Mouse (Mus musculus): ENCODE results near the gene Ptprf. TPM values are rescaled to one million over a fixed set of nuclear protein-coding genes. Genes with fewer than 3 reads are reported as not detected.

Ptprf gene
- total and polyA plus RNA-seq, 2 experiments from 2014 or later = 45.0 to 120 TPM

- Histone ChIP-seq H3K27ac (ENCODE audit: low read depth, low read length) (no peak overlapping the region), H3K4me3 (ENCODE audit: low read depth, low read length) (no peak overlapping the region), H3K9me3 (ENCODE audit: low read length) (no peaks in the 10 kb centered on the region), H3K36me3 (ENCODE audit: insufficient read depth) (peaks cover 61% of the 10 kb centered on the region), H3K4me1 (ENCODE audit: insufficient read depth) (no peaks in the 10 kb centered on the region), H3K4me2 (ENCODE audit: low read depth) (no peak overlapping the region), H3K27me3 (ENCODE audit: insufficient read depth, low read length) (no peaks in the 10 kb centered on the region), H3K9ac (no peak overlapping the region)
- 82% methylated on average over 14 of the region's 14 CpGs for WGBS
- no peak for DNase-seq
- no peak for ATAC-seq
- no peak for TF ChIP-seq CTCF (IDR thresholded peaks at IDR 0.05; ENCODE audit: low read depth)
Observed at GRCm38 (mm10) chr4:118245847-118246246, 45.4 kb downstream of the Ptprf start.

- Histone ChIP-seq H3K9me3 (ENCODE audit: low read length) (no peaks in the 10 kb centered on the region), H3K9ac (no peak overlapping the region), H3K36me3 (ENCODE audit: insufficient read depth) (peaks cover 53% of the 10 kb centered on the region), H3K4me2 (ENCODE audit: low read depth) (no peak overlapping the region), H3K4me3 (ENCODE audit: low read depth, low read length) (no peak overlapping the region), H3K4me1 (ENCODE audit: insufficient read depth) (no peaks in the 10 kb centered on the region), H3K27me3 (ENCODE audit: insufficient read depth, low read length) (no peaks in the 10 kb centered on the region), H3K27ac (ENCODE audit: low read depth, low read length) (no peak overlapping the region)
- ATAC-seq (peak; percentile 10; the same call in 1 of the 2 replicates), DNase-seq (no peak)
- WGBS = 50% methylated on average over 7 of the region's 7 CpGs
- no peak for TF ChIP-seq CTCF (IDR thresholded peaks at IDR 0.05; ENCODE audit: low read depth)
Observed at GRCm38 (mm10) chr4:118243791-118244190, 47.4 kb downstream of the Ptprf start.

- DNase-seq = no peak
- Histone ChIP-seq H3K27me3 (ENCODE audit: insufficient read depth, low read length) (no peaks in the 10 kb centered on the region), H3K4me3 (ENCODE audit: low read depth, low read length) (no peak overlapping the region), H3K4me2 (ENCODE audit: low read depth) (no peak overlapping the region), H3K27ac (ENCODE audit: low read depth, low read length) (no peak overlapping the region), H3K36me3 (ENCODE audit: insufficient read depth) (peaks cover 50% of the 10 kb centered on the region), H3K9me3 (ENCODE audit: low read length) (no peaks in the 10 kb centered on the region), H3K9ac (no peak overlapping the region), H3K4me1 (ENCODE audit: insufficient read depth) (no peaks in the 10 kb centered on the region)
- WGBS = 56% methylated on average over 11 of the region's 11 CpGs
- TF ChIP-seq CTCF (IDR thresholded peaks at IDR 0.05; ENCODE audit: low read depth) = no peak
- ATAC-seq = peak; percentile 57
Observed at GRCm38 (mm10) chr4:118243298-118243697, 47.9 kb downstream of the Ptprf start.

- WGBS = 92% methylated on average over 16 of the region's 16 CpGs
- Histone ChIP-seq H3K27me3 (ENCODE audit: insufficient read depth, low read length) (no peaks in the 10 kb centered on the region), H3K4me3 (ENCODE audit: low read depth, low read length) (no peak overlapping the region), H3K27ac (ENCODE audit: low read depth, low read length) (no peak overlapping the region), H3K9ac (no peak overlapping the region), H3K9me3 (ENCODE audit: low read length) (no peaks in the 10 kb centered on the region), H3K36me3 (ENCODE audit: insufficient read depth) (peaks cover 46% of the 10 kb centered on the region), H3K4me2 (ENCODE audit: low read depth) (no peak overlapping the region), H3K4me1 (ENCODE audit: insufficient read depth) (no peaks in the 10 kb centered on the region)
- DNase-seq (no peak), ATAC-seq (no peak)
- no peak for TF ChIP-seq CTCF (IDR thresholded peaks at IDR 0.05; ENCODE audit: low read depth)
Observed at GRCm38 (mm10) chr4:118239960-118240689, 51.1 kb downstream of the Ptprf start.

GRCm38 (mm10) chr4:118238666-118239065, 52.5 kb downstream of the Ptprf start:
- Histone ChIP-seq H3K27me3 (ENCODE audit: insufficient read depth, low read length) (no peaks in the 10 kb centered on the region), H3K36me3 (ENCODE audit: insufficient read depth) (peaks cover 48% of the 10 kb centered on the region), H3K4me3 (ENCODE audit: low read depth, low read length) (no peak overlapping the region), H3K9me3 (ENCODE audit: low read length) (no peaks in the 10 kb centered on the region), H3K9ac (no peak overlapping the region), H3K4me1 (ENCODE audit: insufficient read depth) (no peaks in the 10 kb centered on the region), H3K4me2 (ENCODE audit: low read depth) (no peak overlapping the region), H3K27ac (ENCODE audit: low read depth, low read length) (no peak overlapping the region)
- TF ChIP-seq CTCF (IDR thresholded peaks at IDR 0.05; ENCODE audit: low read depth) = no peak
- DNase-seq = no peak
- 93% methylated on average over 6 of the region's 6 CpGs for WGBS
- no peak for ATAC-seq

- H3K27ac ChIP-seq (ENCODE audit: low read depth, low read length) = no peak overlapping the region
- no peaks in the 10 kb centered on the region for H3K9me3 ChIP-seq (ENCODE audit: low read length)
- peaks cover 53% of the 10 kb centered on the region for H3K36me3 ChIP-seq (ENCODE audit: insufficient read depth)
- no peak overlapping the region for H3K9ac ChIP-seq
- no peak for TF ChIP-seq CTCF (IDR thresholded peaks at IDR 0.05; ENCODE audit: low read depth)
- no peak for ATAC-seq
- no peak overlapping the region for H3K4me3 ChIP-seq (ENCODE audit: low read depth, low read length)
- 52% methylated on average over 9 of the region's 9 CpGs for WGBS
- H3K27me3 ChIP-seq (ENCODE audit: insufficient read depth, low read length) = no peaks in the 10 kb centered on the region
- H3K4me2 ChIP-seq (ENCODE audit: low read depth) = no peak overlapping the region
- no peaks in the 10 kb centered on the region for H3K4me1 ChIP-seq (ENCODE audit: insufficient read depth)
- no peak for DNase-seq
Observed at GRCm38 (mm10) chr4:118236871-118237270, 54.3 kb downstream of the Ptprf start.

- H3K9ac ChIP-seq = no peak overlapping the region
- no peak overlapping the region for H3K27ac ChIP-seq (ENCODE audit: low read depth, low read length)
- H3K9me3 ChIP-seq (ENCODE audit: low read length) = no peaks in the 10 kb centered on the region
- no peak for ATAC-seq
- peaks cover 64% of the 10 kb centered on the region for H3K36me3 ChIP-seq (ENCODE audit: insufficient read depth)
- TF ChIP-seq CTCF (IDR thresholded peaks at IDR 0.05; ENCODE audit: low read depth) = no peak
- no peak overlapping the region for H3K4me3 ChIP-seq (ENCODE audit: low read depth, low read length)
- H3K4me1 ChIP-seq (ENCODE audit: insufficient read depth) = no peaks in the 10 kb centered on the region
- 85% methylated on average over 11 of the region's 11 CpGs for WGBS
- H3K27me3 ChIP-seq (ENCODE audit: insufficient read depth, low read length) = no peaks in the 10 kb centered on the region
- DNase-seq = no peak
- no peak overlapping the region for H3K4me2 ChIP-seq (ENCODE audit: low read depth)
Observed at GRCm38 (mm10) chr4:118234711-118235388, 56.4 kb downstream of the Ptprf start.

Measured in forebrain, postnatal 0 days (tissue).